Mouse (Mus musculus) myocyte (in vitro differentiated cells): Measurements from ENCODE around the gene Rtp1. TPM values are rescaled to one million over a fixed set of nuclear protein-coding genes. Genes with fewer than 3 reads are reported as not detected.

Source experiments
- H3K27me3 ChIP-seq: one replicate; pipeline ENCODE4 v1.6.1; 2011; ENCODE audit not compliant: control insufficient read depth, insufficient read depth, insufficient read length
- H3K36me3 ChIP-seq: one replicate; pipeline ENCODE4 v1.6.1; 2011; ENCODE audit not compliant: control insufficient read depth, insufficient read depth
- H3K4me2 ChIP-seq: one replicate; pipeline ENCODE4 v1.6.1; 2011; ENCODE audit warnings: low read depth, control low read depth
- H3K4me3 ChIP-seq: one replicate; pipeline ENCODE4 v1.5.1; 2011; ENCODE audit warnings: mild to moderate bottlenecking, control low read depth, moderate library complexity
- H3K79me2 ChIP-seq: one replicate; pipeline ENCODE4 v1.6.1; 2011; ENCODE audit not compliant: control insufficient read depth, insufficient read depth
- H3ac ChIP-seq: one replicate; pipeline ENCODE4 v1.6.1; 2011; ENCODE audit not compliant: control insufficient read depth, insufficient read length
- CEBPB ChIP-seq: IDR thresholded peaks from 2 replicates; pipeline ENCODE4 v1.6.1; 2011; ENCODE audit warnings: mild to moderate bottlenecking, moderate library complexity; ENCODE audit not compliant: poor library complexity, insufficient read depth, severe bottlenecking
- E2F4 ChIP-seq: IDR thresholded peaks from one replicate; pipeline ENCODE4 v1.6.1; 2011; ENCODE audit warnings: mild to moderate bottlenecking, control low read depth, moderate library complexity; ENCODE audit not compliant: insufficient read depth
- MAX ChIP-seq: IDR thresholded peaks from one replicate; pipeline ENCODE4 v1.6.1; 2011; ENCODE audit warnings: low read depth, mild to moderate bottlenecking, control low read depth
- MYOD1 ChIP-seq, 3 experiments: IDR thresholded peaks; one replicate each; pipeline ENCODE4 v1.6.1; 2011; ENCODE audit warnings: control low read depth in 2 of 3, low read depth in 2 of 3, mild to moderate bottlenecking in 2 of 3, moderate library complexity in 1 of 3; ENCODE audit not compliant: insufficient read length in 2 of 3, control insufficient read depth in 1 of 3
- MYOG ChIP-seq, 3 experiments: IDR thresholded peaks; one replicate each; pipeline ENCODE4 v1.6.1; 2011; ENCODE audit warnings: control low read depth in 2 of 3, low read depth in 2 of 3, mild to moderate bottlenecking in 2 of 3; ENCODE audit not compliant: insufficient read length in 2 of 3, control insufficient read depth in 1 of 3, insufficient read depth in 1 of 3
- POLR2A ChIP-seq: IDR thresholded peaks from one replicate; pipeline ENCODE4 v1.6.1; 2011; ENCODE audit warnings: low read depth, mild to moderate bottlenecking, control low read depth, moderate library complexity; ENCODE audit not compliant: insufficient read length
- POLR2AphosphoS2 ChIP-seq: IDR thresholded peaks from one replicate; pipeline ENCODE4 v1.6.1; 2011; ENCODE audit warnings: low read depth, control low read depth; ENCODE audit not compliant: insufficient read length
- REST ChIP-seq: IDR thresholded peaks from one replicate; pipeline ENCODE4 v1.6.1; 2011; ENCODE audit warnings: mild to moderate bottlenecking, control low read depth, moderate library complexity; ENCODE audit not compliant: insufficient read depth, insufficient read length
- SRF ChIP-seq: IDR thresholded peaks from one replicate; pipeline ENCODE4 v1.6.1; 2011; ENCODE audit warnings: low read depth; ENCODE audit not compliant: control insufficient read depth, insufficient read length
- TCF12 ChIP-seq: IDR thresholded peaks from one replicate; pipeline ENCODE4 v1.6.1; 2011; ENCODE audit warnings: mild to moderate bottlenecking, control low read depth; ENCODE audit not compliant: poor library complexity, insufficient read depth, severe bottlenecking
- TCF3 ChIP-seq: IDR thresholded peaks from one replicate; pipeline ENCODE4 v1.6.1; 2011; ENCODE audit warnings: low read depth, control low read depth; ENCODE audit not compliant: insufficient read length
- USF1 ChIP-seq: IDR thresholded peaks from one replicate; pipeline ENCODE4 v1.6.1; 2011; ENCODE audit warnings: low read depth, mild to moderate bottlenecking, control low read depth, moderate library complexity
- polyA plus RNA-seq: library from polyadenylated mRNA; unstranded; fragments of >200 nt; fragmentation: generic; extraction: Trizol; gene quantifications from one replicate; pipeline ENCODE4 v1.2.1, GENCODE M21; 2012; ENCODE audit warnings: missing spikeins

Rtp1 gene
- polyA plus RNA-seq, 1 experiment, result not detected

- H3ac ChIP-seq, result no peak overlapping the region
- TF ChIP-seq CEBPB (no peak), POLR2AphosphoS2 (no peak), MAX (no peak), E2F4 (no peak), TCF12 (no peak), SRF (no peak)
- H3K4me2 ChIP-seq, result no peak overlapping the region
- H3K4me3 ChIP-seq, result no peak overlapping the region
- no peaks in the 10 kb centered on the region for H3K27me3 ChIP-seq
- no peaks in the 10 kb centered on the region for H3K79me2 ChIP-seq
- no peaks in the 10 kb centered on the region for H3K36me3 ChIP-seq
These were observed 27.0 kb upstream of the Rtp1 start for GRCm38 (mm10) chr16:23401959-23402358.

- no peak overlapping the region for H3K4me3 ChIP-seq
- no peaks in the 10 kb centered on the region for H3K36me3 ChIP-seq
- TF ChIP-seq MYOG (IDR thresholded peaks at IDR 0.05; ENCODE audit: control insufficient read depth in 1 of 3, insufficient read depth in 1 of 3, insufficient read length in 2 of 3, low read depth in 2 of 3) (no peak), USF1 (peak; percentile 35)
- no peaks in the 10 kb centered on the region for H3K27me3 ChIP-seq
- peak overlapping the region; percentile 31 for H3K4me2 ChIP-seq
- no peaks in the 10 kb centered on the region for H3K79me2 ChIP-seq
- no peak overlapping the region for H3ac ChIP-seq
These were observed 25.8 kb upstream of the Rtp1 start for GRCm38 (mm10) chr16:23403008-23403755.

- TF ChIP-seq TCF12, result no peak
- TF ChIP-seq POLR2A, result no peak
- no peak for TF ChIP-seq MAX
- TF ChIP-seq MYOD1 (IDR thresholded peaks at IDR 0.05; ENCODE audit: control insufficient read depth in 1 of 3, insufficient read length in 2 of 3, low read depth in 2 of 3), result no peak
- no peaks in the 10 kb centered on the region for H3K36me3 ChIP-seq
- H3K4me2 ChIP-seq, result no peak overlapping the region
- H3K79me2 ChIP-seq, result no peaks in the 10 kb centered on the region
- no peak overlapping the region for H3K4me3 ChIP-seq
- H3K27me3 ChIP-seq, result no peaks in the 10 kb centered on the region
- no peak overlapping the region for H3ac ChIP-seq
These were observed 16.0 kb upstream of the Rtp1 start for GRCm38 (mm10) chr16:23412930-23413329.

GRCm38 (mm10) chr16:23416261-23416656, 12.7 kb upstream of the Rtp1 start:
- H3K4me2 ChIP-seq, result peak overlapping the region; percentile 9
- no peak overlapping the region for H3ac ChIP-seq
- no peaks in the 10 kb centered on the region for H3K36me3 ChIP-seq
- no peak for TF ChIP-seq USF1
- TF ChIP-seq MAX, result no peak
- no peak for TF ChIP-seq POLR2A
- no peak for TF ChIP-seq MYOD1 (IDR thresholded peaks at IDR 0.05; ENCODE audit: control insufficient read depth in 1 of 3, insufficient read length in 2 of 3, low read depth in 2 of 3)
- no peak for TF ChIP-seq MYOG (IDR thresholded peaks at IDR 0.05; ENCODE audit: control insufficient read depth in 1 of 3, insufficient read depth in 1 of 3, insufficient read length in 2 of 3, low read depth in 2 of 3)
- no peak for TF ChIP-seq E2F4
- no peak for TF ChIP-seq TCF12
- no peaks in the 10 kb centered on the region for H3K79me2 ChIP-seq
- H3K4me3 ChIP-seq, result no peak overlapping the region
- no peaks in the 10 kb centered on the region for H3K27me3 ChIP-seq

- Histone ChIP-seq H3K27me3 (no peaks in the 10 kb centered on the region), H3K4me3 (no peak overlapping the region), H3ac (no peak overlapping the region), H3K4me2 (peak overlapping the region; percentile 9), H3K36me3 (no peaks in the 10 kb centered on the region), H3K79me2 (no peaks in the 10 kb centered on the region)
- TF ChIP-seq POLR2A, result no peak
- TF ChIP-seq MYOD1 (IDR thresholded peaks at IDR 0.05; ENCODE audit: control insufficient read depth in 1 of 3, insufficient read length in 2 of 3, low read depth in 2 of 3), result peak; percentile 4 to 89 (median 87)
- peak; percentile 43 to 91 (median 64) for TF ChIP-seq MYOG (IDR thresholded peaks at IDR 0.05; ENCODE audit: control insufficient read depth in 1 of 3, insufficient read depth in 1 of 3, insufficient read length in 2 of 3, low read depth in 2 of 3)
- no peak for TF ChIP-seq REST
- TF ChIP-seq SRF, result no peak
- TF ChIP-seq POLR2AphosphoS2, result no peak
- TF ChIP-seq E2F4, result no peak
- no peak for TF ChIP-seq MAX
- peak; percentile 55 for TF ChIP-seq TCF12
- no peak for TF ChIP-seq USF1
- no peak for TF ChIP-seq CEBPB
- TF ChIP-seq TCF3, result peak; percentile 6
These were observed 12.2 kb upstream of the Rtp1 start for GRCm38 (mm10) chr16:23416657-23417293.
